Mouse (Mus musculus) liver, embryonic 14.5 days (tissue): ENCODE results near the gene Plcb4.

Experiments
- CTCF ChIP-seq: IDR thresholded peaks from 2 replicates; pipeline ENCODE4 v1.5.1; 2016; ENCODE audit warnings: antibody characterized with exemption, low read depth, control low read depth
- EP300 ChIP-seq: IDR thresholded peaks from 2 replicates; pipeline ENCODE4 v1.6.1; 2016; ENCODE audit warnings: antibody characterized with exemption, low read depth

GRCm38 (mm10) chr2:135675284-135675683 is 16.5 kb downstream of the Plcb4 start:
- no peak for TF ChIP-seq CTCF
- no peak for TF ChIP-seq EP300
